Mouse (Mus musculus) right cerebral cortex, adult 2 months (tissue): ENCODE measurements around the gene Olfr609.
"Not testable (repeated sequence)": the region's sequence is repeated elsewhere in the genome, so short reads cannot be mapped to it uniquely, and the experiment has no call there.

Experiments used
- DNase-seq, 2 experiments: peaks; one replicate each; pipeline ENCODE4 v3.0.0; 2021 to 2022; ENCODE audit warnings: low spot score in 2 of 2

Gene Olfr609

DNA sequence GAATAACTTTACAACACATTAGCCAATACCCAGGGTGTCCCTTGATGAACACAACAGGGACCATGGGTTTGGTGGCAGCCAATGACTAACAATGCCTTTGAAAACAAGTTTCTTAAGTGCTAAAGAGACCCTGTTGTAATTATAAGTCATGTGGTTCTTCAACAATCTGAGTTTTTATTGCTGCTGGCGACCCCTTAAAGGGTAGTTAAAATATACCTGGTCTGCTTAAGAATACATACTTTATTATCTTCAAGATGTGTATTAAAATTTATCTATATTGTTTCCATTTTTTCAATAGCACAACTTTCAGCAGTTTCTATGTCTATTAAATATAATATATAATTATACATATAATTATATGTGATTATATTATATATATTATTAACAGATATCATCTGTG is at the start of gene Olfr609:
TSS of gene Olfr609 (minus strand) at position 101 of the 400 bp plus-strand sequence.
- DNase-seq = no peak

DNA sequence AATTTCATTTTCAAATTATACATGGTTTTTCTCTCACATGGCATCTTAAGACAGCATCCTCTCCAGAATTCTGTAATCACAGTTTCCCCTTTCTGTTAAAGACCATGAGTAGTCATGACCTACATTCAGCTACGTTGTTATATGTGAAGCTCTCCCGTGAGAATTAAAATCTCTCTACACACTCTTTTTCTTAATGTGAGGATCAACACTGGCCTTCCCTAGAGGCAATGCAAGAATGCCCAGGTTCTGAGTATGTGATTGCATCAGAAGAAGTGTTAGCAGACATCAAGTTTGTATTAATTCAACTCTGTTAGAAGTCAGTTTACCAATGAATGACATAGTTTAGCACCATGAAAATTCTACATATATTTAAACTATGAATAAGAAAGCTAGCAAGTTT is 44.8 kb upstream of the Olfr609 start, which contains the start of gene Olfr612:
TSS of gene Olfr612 (minus strand) at position 101 of the 400 bp plus-strand sequence.
- DNase-seq = not testable (repeated sequence)

DNA sequence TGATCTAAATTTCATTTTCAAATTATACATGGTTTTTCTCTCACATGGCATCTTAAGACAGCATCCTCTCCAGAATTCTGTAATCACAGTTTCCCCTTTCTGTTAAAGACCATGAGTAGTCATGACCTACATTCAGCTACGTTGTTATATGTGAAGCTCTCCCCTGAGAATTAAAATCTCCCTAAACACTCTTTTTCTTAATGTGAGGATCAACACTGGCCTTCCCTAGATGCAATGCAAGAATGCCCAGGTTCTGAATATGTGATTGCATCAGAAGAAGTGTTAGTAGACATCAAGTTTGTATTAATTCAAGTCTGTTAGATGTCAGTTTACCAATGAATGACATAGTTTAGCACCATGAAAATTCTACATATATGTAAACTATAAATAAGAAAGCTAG is 22.9 kb upstream of the Olfr609 start, which contains the start of gene Olfr611:
TSS of gene Olfr611 (minus strand) at position 101 of the 400 bp plus-strand sequence.
- DNase-seq = not testable (repeated sequence)

DNA sequence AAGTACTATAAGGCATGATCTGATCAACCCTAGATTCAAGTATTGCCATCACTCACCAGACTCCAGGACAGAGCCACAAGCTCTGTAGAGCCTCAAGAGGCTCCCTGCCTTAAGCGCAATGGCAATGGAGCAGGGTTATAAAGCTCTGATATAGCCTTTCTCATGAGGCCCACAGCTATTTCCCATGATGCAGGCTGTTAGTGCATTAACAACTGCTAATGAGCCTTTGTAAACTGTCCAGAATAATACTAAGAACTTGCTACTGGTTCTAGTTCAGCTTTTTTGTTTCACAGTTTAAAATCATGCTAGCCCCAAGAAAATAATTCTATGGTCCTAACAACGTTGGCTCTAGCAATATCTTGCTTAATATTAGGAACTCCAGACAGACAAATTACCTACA is 14.2 kb upstream of the Olfr609 start, which contains the start of gene Olfr610:
TSS of gene Olfr610 (minus strand) at position 101 of the 400 bp plus-strand sequence.
- no peak for DNase-seq

DNA sequence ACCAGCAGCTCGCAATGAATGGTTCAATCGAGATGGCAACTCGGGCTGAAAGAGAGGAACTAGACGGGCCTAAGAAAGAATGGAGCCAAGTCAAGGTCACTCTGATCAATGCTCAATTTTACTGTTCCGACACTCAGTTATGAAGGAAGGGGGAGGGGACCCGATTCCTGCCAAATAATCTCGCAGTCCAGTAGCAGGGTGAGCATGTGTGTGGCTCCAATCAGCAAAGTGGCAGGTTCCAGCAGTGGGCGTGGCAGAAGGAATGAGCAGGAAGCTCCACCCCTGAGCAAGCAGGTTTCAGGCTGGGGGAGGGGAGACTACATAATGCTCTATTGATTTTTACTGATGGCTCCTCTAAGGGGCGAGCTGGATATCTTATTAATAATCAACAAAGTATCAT is 20.8 kb downstream of the Olfr609 start:
- not testable (repeated sequence) for DNase-seq

DNA sequence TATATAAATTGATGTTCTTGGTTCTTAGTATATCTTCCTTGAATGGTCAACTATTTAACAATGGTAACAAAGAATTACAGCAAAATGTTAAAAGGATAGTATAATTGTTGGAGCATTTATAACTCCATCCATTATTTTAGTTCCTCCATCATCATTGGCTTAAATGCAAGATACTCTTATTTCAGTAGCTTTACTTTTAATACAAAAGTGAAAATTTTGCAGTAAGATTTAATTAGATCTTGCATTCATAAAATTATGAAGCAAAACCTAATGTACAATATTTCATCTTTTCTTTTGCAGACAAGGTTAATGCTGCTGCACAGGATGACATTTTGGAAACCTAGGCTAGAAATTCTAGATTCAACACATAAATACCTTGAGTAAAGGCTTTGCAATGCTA is 28.3 kb downstream of the Olfr609 start, which contains the start of gene Olfr608:
TSS of gene Olfr608 (plus strand) at position 301 of the 400 bp plus-strand sequence.
- DNase-seq = no peak

DNA sequence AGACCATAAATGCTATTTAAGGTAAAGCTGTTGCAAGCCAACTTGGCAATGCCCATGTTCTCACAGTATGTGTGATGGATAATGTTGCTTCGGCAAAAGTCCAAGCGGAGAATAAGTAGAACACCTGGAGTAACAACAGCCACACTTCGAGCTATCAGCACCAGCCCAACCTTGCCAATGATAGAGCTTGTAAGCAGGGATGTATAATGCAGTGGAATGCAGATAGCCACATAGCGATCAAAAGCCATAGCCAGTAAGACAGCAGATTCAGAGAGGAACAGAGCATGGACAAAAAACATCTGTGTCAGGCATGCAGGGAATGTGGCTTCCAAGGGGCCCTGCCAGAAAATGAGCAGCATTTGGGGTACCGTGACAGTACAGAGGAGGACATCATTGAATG is 37.3 kb downstream of the Olfr609 start:
- no peak for DNase-seq

DNA sequence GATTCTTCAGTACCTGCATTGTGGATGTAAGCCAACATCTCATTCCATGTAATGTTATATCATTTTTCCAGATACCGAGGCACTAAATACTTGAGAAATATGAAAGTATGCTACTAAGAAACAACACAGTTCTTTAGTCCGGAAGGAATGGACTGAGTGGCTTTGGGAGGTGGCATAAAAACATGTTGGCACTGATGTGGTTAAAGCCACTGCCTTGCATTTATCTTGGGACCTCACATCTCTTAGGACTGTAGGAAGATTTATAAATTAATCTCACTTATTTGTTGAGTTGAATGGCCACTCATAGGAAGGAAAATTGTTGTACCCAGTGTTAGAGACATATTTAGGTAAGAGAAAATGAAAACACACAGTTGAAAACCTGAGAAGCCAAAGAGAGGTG is 49.1 kb downstream of the Olfr609 start, which contains the start of gene Olfr606:
TSS of gene Olfr606 (plus strand) at position 301 of the 400 bp plus-strand sequence.
- no peak for DNase-seq

DNA sequence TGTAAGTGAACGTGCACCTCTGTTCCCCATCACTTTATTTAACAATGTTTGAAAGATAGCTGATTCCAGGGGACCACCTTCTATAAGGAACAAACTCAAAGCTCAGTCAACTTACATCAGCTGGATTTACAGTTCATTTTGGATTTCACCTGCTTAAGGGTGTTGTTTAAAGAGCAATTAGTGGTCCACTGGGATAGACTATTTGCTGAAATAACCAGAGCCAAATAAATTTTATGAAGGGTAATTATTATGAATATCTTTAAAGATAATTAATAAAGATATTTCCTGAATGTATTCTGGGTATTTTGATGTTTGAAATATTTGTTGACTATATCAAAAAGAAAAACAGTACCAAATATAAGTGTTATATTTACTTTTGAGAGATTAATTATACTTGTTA is 52.5 kb downstream of the Olfr609 start, which contains the start of gene Olfr605:
TSS of gene Olfr605 (minus strand) at position 101 of the 400 bp plus-strand sequence.
- DNase-seq = no peak
